Mouse (Mus musculus): ENCODE data around the gene Olfr1134. TPM values are rescaled to one million over a fixed set of nuclear protein-coding genes. Genes with fewer than 3 reads are reported as not detected.
"Not testable (repeated sequence)": the region's sequence is repeated elsewhere in the genome, so short reads cannot be mapped to it uniquely, and the experiment has no call there.

The Olfr1134 gene
- not detected in 2 replicates for polyA plus RNA-seq (2016; fragmentation: Nextera tagmentation; extraction: Ambion mirVana)

DNA sequence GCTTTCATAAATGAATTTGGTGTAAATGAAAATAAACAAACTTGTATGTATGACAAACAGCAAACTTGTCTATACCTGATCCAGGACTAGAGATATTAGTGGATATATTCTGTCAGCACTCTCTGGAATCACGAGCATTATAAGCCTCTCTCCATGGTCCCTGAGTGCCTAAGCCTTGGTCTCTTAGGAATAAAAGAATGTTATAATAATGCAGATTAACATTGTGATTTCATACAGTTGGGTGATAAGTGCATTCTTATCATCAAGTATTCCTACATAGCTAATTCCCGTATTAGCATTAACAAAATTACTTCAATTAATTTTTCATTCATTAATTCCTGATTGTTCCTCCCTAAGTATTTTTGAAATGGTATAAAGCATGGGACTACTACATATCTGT is at the start of gene Olfr1134:
Gene Olfr1134 (minus strand): TSS at position 101 of the 400 bp plus-strand sequence.
- Histone ChIP-seq H3K4me3 (no peak within 1 kb of the TSS), H3K36me3 (no peaks in the 10 kb centered on the region), H3K4me1 (no peaks in the 10 kb centered on the region), H3K9me3 (replicated peaks) (no peaks in the 10 kb centered on the region), H3K27ac (replicated peaks) (no peak within 1 kb of the TSS), H3K27me3 (ENCODE audit: low read depth, poor library complexity, severe bottlenecking) (no peaks in the 10 kb centered on the region)
- 93% methylated on average over 2 of the region's 2 CpGs for WGBS
- DNase-seq (ENCODE audit: low spot score) = no peak

DNA sequence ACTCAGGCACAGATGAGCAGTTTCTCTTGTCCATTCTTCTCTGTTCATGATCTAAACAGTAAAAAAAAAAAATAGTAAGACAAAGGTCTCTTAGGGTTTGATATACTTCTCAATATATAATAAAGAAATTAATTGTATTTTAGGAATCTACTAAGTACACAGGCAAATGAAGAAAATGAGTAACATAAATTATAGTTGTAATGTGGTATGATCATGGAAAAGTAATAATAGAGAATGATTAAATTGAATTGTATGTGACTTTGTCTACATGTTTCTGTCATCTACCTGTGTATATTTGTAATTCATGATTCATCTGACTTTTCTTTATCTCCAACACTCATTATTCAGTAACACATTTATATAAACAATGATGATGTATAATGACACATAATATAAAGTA is 35.6 kb upstream of the Olfr1134 start, which contains the start of gene Olfr1136:
Gene Olfr1136 (minus strand): TSS at position 101 of the 400 bp plus-strand sequence.
- no peak for DNase-seq (ENCODE audit: low spot score)
- no peak within 1 kb of the TSS for H3K4me3 ChIP-seq

DNA sequence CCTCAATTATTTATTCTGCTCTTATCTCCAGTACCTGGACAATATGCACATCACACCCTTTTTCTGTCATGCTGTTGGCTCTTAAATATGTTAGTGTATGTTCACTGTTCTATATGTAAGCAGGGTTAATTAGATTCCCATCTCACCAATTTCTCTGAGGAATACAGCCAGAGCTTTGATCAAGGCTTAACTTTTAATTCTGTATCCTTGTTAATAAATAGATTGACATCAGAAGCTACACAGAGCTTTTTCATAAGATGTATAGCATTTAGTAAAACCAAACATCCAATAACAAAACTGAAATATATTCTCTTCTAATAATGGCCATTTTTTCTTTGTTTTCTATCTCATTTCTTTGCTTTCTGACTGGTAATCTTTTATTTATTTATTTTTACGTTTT is 15.3 kb upstream of the Olfr1134 start, which contains the start of gene Olfr1135:
Gene Olfr1135 (minus strand): TSS at position 101 of the 400 bp plus-strand sequence.
- 19% methylated on average over 1 of the region's 1 CpGs for WGBS
- H3K27ac ChIP-seq (replicated peaks) = no peak within 1 kb of the TSS
- H3K4me1 ChIP-seq = no peaks in the 10 kb centered on the region
- no peaks in the 10 kb centered on the region for H3K36me3 ChIP-seq
- no peaks in the 10 kb centered on the region for H3K27me3 ChIP-seq (ENCODE audit: low read depth, poor library complexity, severe bottlenecking)
- DNase-seq (ENCODE audit: low spot score) = no peak
- H3K4me3 ChIP-seq = no peak within 1 kb of the TSS
- H3K9me3 ChIP-seq (replicated peaks) = no peaks in the 10 kb centered on the region

More for the DNA sequence above, 35.6 kb upstream of the Olfr1134 start, which contains the start of gene Olfr1136:
- Histone ChIP-seq H3K27me3 (ENCODE audit: low read depth, poor library complexity, severe bottlenecking) (no peaks in the 10 kb centered on the region), H3K27ac (replicated peaks) (no peak within 1 kb of the TSS), H3K9me3 (replicated peaks) (no peaks in the 10 kb centered on the region), H3K36me3 (no peaks in the 10 kb centered on the region), H3K4me1 (no peaks in the 10 kb centered on the region)

DNA sequence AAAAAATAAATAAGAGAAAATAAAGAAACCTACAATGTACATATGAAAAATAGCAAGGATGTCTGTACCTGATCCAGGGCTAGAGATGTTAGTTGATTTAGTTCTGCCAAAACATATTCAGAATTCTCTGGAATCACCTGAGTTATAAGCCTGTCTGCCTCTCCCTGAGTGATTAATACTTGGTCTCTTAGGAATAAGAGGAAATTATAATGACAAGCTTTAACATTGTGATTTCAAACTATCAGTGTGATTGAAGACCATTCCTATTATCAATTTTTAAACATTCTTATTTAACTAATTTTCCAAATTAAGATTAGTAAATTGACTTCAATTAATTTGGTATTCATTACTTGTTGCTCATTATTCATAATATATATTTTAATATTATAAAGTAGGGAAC is 11.0 kb downstream of the Olfr1134 start, which contains the start of gene Olfr1133:
Gene Olfr1133 (minus strand): TSS at position 101 of the 400 bp plus-strand sequence.
- no peak for DNase-seq (ENCODE audit: low spot score)
- Histone ChIP-seq H3K4me3 (no peak within 1 kb of the TSS), H3K27ac (replicated peaks) (no peak within 1 kb of the TSS), H3K36me3 (no peaks in the 10 kb centered on the region), H3K4me1 (no peaks in the 10 kb centered on the region), H3K9me3 (replicated peaks) (no peaks in the 10 kb centered on the region), H3K27me3 (ENCODE audit: low read depth, poor library complexity, severe bottlenecking) (no peaks in the 10 kb centered on the region)

DNA sequence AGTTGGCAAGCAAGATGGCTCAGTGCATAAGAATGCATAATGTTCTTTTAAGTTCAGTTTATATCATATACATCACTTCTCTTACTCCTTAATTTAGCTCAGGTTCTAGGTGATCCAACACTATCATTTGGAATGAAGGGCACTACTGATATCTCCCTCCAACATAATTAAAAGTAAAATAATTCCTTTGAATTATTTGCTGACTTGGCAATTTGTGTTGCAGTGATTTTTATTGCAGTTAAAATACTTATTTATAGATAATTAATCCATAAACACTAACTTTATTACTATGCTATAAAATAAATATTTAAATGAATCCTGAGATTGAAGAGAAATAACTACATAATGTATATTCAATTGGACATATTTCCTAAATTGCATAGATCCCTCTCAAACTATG is 15.8 kb downstream of the Olfr1134 start:
- no peak for DNase-seq (ENCODE audit: low spot score)
- Histone ChIP-seq H3K9me3 (replicated peaks) (no peaks in the 10 kb centered on the region), H3K4me3 (no peak overlapping the region), H3K27ac (replicated peaks) (no peak overlapping the region), H3K36me3 (no peaks in the 10 kb centered on the region), H3K27me3 (ENCODE audit: low read depth, poor library complexity, severe bottlenecking) (no peaks in the 10 kb centered on the region), H3K4me1 (no peaks in the 10 kb centered on the region)

DNA sequence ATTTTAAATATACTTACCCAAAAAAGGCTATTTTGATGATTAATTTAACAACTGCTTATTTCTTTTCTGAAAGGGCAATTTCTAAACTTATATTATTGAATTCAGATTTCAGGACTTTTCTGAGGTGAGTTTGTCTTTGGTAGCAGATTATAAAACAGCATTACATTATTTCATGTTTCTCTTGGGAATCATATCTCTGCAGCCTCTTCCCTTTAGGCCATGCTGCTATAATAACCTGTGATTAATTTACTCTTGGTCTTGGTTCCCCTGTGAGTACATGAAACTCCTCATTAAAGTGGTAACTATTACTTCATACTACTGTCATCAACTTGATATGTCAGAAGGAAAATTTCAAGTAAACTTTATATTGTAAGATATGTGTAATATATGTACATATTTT is 20.8 kb downstream of the Olfr1134 start, which contains the start of gene Olfr1132:
Gene Olfr1132 (minus strand): TSS at position 101 of the 400 bp plus-strand sequence.
- H3K9me3 ChIP-seq (replicated peaks) = no peaks in the 10 kb centered on the region
- H3K27me3 ChIP-seq (ENCODE audit: low read depth, poor library complexity, severe bottlenecking) = no peaks in the 10 kb centered on the region
- no peaks in the 10 kb centered on the region for H3K4me1 ChIP-seq
- DNase-seq (ENCODE audit: low spot score) = no peak
- no peak within 1 kb of the TSS for H3K27ac ChIP-seq (replicated peaks)
- no peak within 1 kb of the TSS for H3K4me3 ChIP-seq
- H3K36me3 ChIP-seq = no peaks in the 10 kb centered on the region

DNA sequence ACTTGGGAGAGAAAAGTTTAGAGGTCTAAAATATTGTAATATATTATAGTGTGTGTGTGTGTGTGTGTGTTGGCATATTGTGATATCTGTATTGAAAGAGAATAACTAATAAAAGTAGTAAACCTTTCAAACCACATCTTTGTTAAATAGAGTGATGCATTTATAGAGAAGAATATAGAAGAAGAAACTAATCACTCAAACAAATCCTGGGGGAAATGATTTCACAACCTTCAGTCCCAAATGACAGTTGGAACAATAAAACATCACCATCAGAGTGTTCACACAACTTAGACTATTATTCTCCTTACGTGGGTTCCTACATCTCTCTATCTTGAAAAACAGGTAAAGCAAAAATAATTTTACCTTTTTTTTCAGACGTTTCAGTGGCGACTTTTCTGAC is 31.5 kb downstream of the Olfr1134 start, which contains the start of gene Olfr1131:
Gene Olfr1131 (plus strand): TSS at position 301 of the 400 bp plus-strand sequence.
- no peaks in the 10 kb centered on the region for H3K4me1 ChIP-seq
- no peaks in the 10 kb centered on the region for H3K9me3 ChIP-seq (replicated peaks)
- 72% methylated on average over 3 of the region's 3 CpGs for WGBS
- no peak within 1 kb of the TSS for H3K27ac ChIP-seq (replicated peaks)
- no peak within 1 kb of the TSS for H3K4me3 ChIP-seq
- DNase-seq (ENCODE audit: low spot score) = no peak
- no peaks in the 10 kb centered on the region for H3K36me3 ChIP-seq
- no peaks in the 10 kb centered on the region for H3K27me3 ChIP-seq (ENCODE audit: low read depth, poor library complexity, severe bottlenecking)

DNA sequence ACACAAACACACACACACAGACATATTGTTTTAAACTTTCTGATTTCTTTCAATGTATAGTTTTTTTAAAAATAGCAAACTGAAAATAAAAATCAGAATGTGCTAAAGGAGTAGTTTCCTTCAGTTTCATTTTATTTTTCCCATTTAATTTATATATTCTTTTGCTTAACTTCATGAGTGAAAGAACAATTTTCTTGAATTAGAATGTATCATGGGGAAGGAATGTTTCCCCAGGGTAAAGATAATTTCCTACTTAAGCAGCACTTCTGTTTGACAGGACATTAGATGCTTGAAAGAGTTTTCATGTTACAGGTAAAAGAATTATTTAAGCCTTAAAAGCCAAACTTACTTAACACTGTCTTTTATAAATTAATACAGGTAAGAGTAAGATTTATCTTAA is 52.3 kb downstream of the Olfr1134 start, which contains the start of gene Olfr1130:
Gene Olfr1130 (plus strand): TSS at position 301 of the 400 bp plus-strand sequence.
- not testable (repeated sequence) for H3K27me3 ChIP-seq (ENCODE audit: low read depth, poor library complexity, severe bottlenecking); H3K36me3 ChIP-seq; H3K4me1 ChIP-seq; H3K27ac ChIP-seq (replicated peaks); DNase-seq (ENCODE audit: low spot score); H3K4me3 ChIP-seq; H3K9me3 ChIP-seq (replicated peaks)

Other genes with a start within 250 kb of the Olfr1134 start
- gene Olfr1123, start 241.8 kb downstream of the Olfr1134 start, polyA plus RNA-seq (2016; fragmentation: Nextera tagmentation; extraction: Ambion mirVana) = not detected in 2 replicates
- 0.06 and 0.07 TPM in 2 replicates for gene Olfr1124, start 228.2 kb downstream of the Olfr1134 start, polyA plus RNA-seq (2016; fragmentation: Nextera tagmentation; extraction: Ambion mirVana)
- not detected in 2 replicates for gene Olfr1126, start 204.5 kb downstream of the Olfr1134 start, polyA plus RNA-seq (2016; fragmentation: Nextera tagmentation; extraction: Ambion mirVana)
- not detected in 2 replicates for gene Pramel7, start 161.4 kb downstream of the Olfr1134 start, polyA plus RNA-seq (2016; fragmentation: Nextera tagmentation; extraction: Ambion mirVana)
- not detected in 2 replicates for gene Pramel6, start 151.9 kb downstream of the Olfr1134 start, polyA plus RNA-seq (2016; fragmentation: Nextera tagmentation; extraction: Ambion mirVana)
- not detected in 2 replicates for gene Olfr153, start 126.7 kb downstream of the Olfr1134 start, polyA plus RNA-seq (2016; fragmentation: Nextera tagmentation; extraction: Ambion mirVana)
- gene Olfr1128, start 112.9 kb downstream of the Olfr1134 start, polyA plus RNA-seq (2016; fragmentation: Nextera tagmentation; extraction: Ambion mirVana) = not detected in 2 replicates
- not detected in 2 replicates for gene Olfr1129, start 84.6 kb downstream of the Olfr1134 start, polyA plus RNA-seq (2016; fragmentation: Nextera tagmentation; extraction: Ambion mirVana)
- gene Olfr1130, start 52.2 kb downstream of the Olfr1134 start, polyA plus RNA-seq (2016; fragmentation: Nextera tagmentation; extraction: Ambion mirVana) = not detected in 2 replicates
- gene Olfr1131, start 31.4 kb downstream of the Olfr1134 start, polyA plus RNA-seq (2016; fragmentation: Nextera tagmentation; extraction: Ambion mirVana) = not detected in 2 replicates
- gene Olfr1132, start 20.9 kb downstream of the Olfr1134 start, polyA plus RNA-seq (2016; fragmentation: Nextera tagmentation; extraction: Ambion mirVana) = not detected in 2 replicates
- gene Olfr1133, start 11.1 kb downstream of the Olfr1134 start, polyA plus RNA-seq (2016; fragmentation: Nextera tagmentation; extraction: Ambion mirVana) = not detected in 2 replicates
- gene Olfr1135, start 15.2 kb upstream of the Olfr1134 start, polyA plus RNA-seq (2016; fragmentation: Nextera tagmentation; extraction: Ambion mirVana) = not detected in 2 replicates
- gene Olfr1136, start 35.5 kb upstream of the Olfr1134 start, polyA plus RNA-seq (2016; fragmentation: Nextera tagmentation; extraction: Ambion mirVana) = not detected in 2 replicates
- gene Olfr1137, start 54.7 kb upstream of the Olfr1134 start, polyA plus RNA-seq (2016; fragmentation: Nextera tagmentation; extraction: Ambion mirVana) = not detected in 2 replicates
- not detected in 2 replicates for gene Olfr1138, start 81.5 kb upstream of the Olfr1134 start, polyA plus RNA-seq (2016; fragmentation: Nextera tagmentation; extraction: Ambion mirVana)
- gene Olfr1140, start 85.3 kb upstream of the Olfr1134 start, polyA plus RNA-seq (2016; fragmentation: Nextera tagmentation; extraction: Ambion mirVana) = not detected in 2 replicates
- gene Olfr1141, start 95.5 kb upstream of the Olfr1134 start, polyA plus RNA-seq (2016; fragmentation: Nextera tagmentation; extraction: Ambion mirVana) = not detected in 2 replicates
- gene Olfr152, start 121.0 kb upstream of the Olfr1134 start, polyA plus RNA-seq (2016; fragmentation: Nextera tagmentation; extraction: Ambion mirVana) = not detected in 2 replicates
- not detected in 2 replicates for gene Olfr1143, start 142.1 kb upstream of the Olfr1134 start, polyA plus RNA-seq (2016; fragmentation: Nextera tagmentation; extraction: Ambion mirVana)
- not detected in 2 replicates for gene Olfr1145, start 151.4 kb upstream of the Olfr1134 start, polyA plus RNA-seq (2016; fragmentation: Nextera tagmentation; extraction: Ambion mirVana)
- gene Olfr1148, start 172.1 kb upstream of the Olfr1134 start, polyA plus RNA-seq (2016; fragmentation: Nextera tagmentation; extraction: Ambion mirVana) = not detected in 2 replicates
- gene Olfr1150-ps1, start 185.5 kb upstream of the Olfr1134 start, polyA plus RNA-seq (2016; fragmentation: Nextera tagmentation; extraction: Ambion mirVana) = not detected in 2 replicates
- gene Olfr1151, start 197.4 kb upstream of the Olfr1134 start, polyA plus RNA-seq (2016; fragmentation: Nextera tagmentation; extraction: Ambion mirVana) = not detected in 2 replicates
- gene Olfr1152, start 208.0 kb upstream of the Olfr1134 start, polyA plus RNA-seq (2016; fragmentation: Nextera tagmentation; extraction: Ambion mirVana) = 0.01 and 0.02 TPM in 2 replicates
- gene Olfr1153, start 236.5 kb upstream of the Olfr1134 start, polyA plus RNA-seq (2016; fragmentation: Nextera tagmentation; extraction: Ambion mirVana) = not detected in 2 replicates
- gene Olfr1154, start 246.7 kb upstream of the Olfr1134 start, polyA plus RNA-seq (2016; fragmentation: Nextera tagmentation; extraction: Ambion mirVana) = not detected in 2 replicates

All from midbrain, embryonic 10.5 days (tissue).